Mouse (Mus musculus): Measurements from ENCODE around the gene Map2k1.
"Not testable (repeated sequence)": the region's sequence is repeated elsewhere in the genome, so short reads cannot be mapped to it uniquely, and the experiment has no call there.

The Map2k1 gene

DNA sequence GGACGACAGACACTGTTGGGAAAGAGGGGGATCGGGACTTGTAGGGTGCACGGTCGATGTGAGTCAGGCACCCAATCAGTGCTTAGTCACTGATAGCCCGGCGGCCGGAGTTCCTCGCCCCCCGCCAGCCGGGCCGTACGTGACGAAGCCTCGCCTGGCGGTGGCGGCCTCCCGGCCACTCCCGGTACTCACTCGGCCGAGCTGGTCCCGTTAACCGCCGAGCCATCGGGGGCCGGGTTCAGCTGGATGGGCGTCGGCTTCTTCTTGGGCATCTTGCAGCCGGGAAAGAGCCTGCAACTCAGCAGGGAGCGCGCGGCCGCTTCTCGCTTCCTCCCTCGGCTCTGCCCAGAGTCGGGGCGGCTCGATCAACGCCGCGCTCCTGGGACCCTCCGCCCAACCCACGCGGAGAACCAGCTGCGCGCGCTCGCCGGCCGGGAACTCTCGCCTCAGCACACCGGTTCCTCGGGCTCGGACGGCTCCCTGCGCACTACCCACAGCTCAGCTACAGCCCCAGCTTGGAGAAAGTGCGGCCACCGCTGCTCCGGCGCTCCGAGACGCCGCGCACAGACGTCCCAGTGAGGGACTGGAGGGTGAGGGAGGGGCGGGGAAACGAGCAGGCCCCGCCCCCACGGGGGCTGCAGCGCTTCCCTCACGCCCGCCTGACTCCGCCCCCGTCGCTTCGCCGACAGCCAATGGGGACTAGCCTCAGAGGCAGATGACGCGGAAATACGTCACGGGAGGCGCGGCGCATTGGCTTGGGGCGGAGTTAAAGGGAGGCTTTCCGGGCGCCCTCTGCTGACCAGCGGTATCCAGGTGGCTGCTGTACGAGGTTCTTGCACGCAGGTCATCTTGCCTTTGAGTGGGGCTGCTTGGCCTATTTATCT lies at the start of gene Map2k1:
Map2k1 (minus strand) TSS at position 611 of the 884 bp plus-strand sequence.
- in situ Hi-C loops (cut with MboI, MseI): no loop called here

- in situ Hi-C loops (cut with MboI, MseI): not testable (repeated sequence)
These were observed 49.7 kb upstream of the Map2k1 start for GRCm38 (mm10) chr9:64303086-64303485.

DNA sequence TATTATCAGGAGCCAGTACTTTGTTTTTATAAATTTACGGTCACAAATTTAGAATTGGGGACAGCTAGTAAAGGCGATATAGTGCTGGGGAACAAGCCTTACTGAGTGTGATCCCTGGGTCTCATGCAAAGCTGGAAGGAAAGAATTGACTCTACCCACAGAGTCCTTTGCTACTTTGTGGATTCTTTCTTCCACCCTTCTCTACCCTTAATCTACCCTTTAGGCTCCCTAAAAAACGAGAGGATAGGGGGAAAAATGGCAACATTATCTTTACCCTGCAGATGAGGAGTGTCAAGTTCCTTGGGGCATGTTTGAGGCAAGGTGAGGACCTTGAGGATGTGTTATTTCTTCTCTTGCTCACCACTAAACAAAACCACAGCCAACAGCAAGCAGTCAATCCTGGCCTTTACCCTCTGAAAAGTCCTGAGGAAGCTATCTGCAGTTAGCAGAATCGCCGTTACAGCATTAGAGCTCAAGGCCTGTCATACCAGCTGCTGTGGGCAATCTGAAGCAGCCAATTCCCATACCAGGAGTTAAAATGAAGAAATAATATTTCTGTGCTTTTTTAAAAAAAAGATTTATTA lies 29.1 kb upstream of the Map2k1 start:
- in situ Hi-C loops (cut with MboI, MseI): no loop called here

DNA sequence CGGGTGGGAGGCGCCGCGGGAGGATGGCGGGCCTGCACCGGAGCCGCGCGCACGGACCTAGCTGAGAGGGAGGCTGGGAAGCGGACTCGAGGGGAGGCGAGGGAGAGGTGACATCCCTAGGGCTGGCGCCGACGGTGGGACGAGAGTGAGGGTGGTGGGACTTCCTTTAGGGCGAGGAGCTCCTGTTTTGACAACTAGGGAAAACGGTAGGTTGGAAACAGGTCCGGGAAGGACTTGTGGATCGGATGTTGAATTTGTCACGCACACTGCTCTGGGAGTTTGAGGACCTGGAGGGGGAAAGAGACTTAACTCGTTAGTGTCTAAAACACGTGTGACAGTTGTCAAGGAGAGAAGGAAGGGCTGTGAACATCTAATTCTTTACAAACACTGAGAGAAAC lies 28.3 kb upstream of the Map2k1 start:
- in situ Hi-C loops (cut with MboI, MseI): no loop called here

DNA sequence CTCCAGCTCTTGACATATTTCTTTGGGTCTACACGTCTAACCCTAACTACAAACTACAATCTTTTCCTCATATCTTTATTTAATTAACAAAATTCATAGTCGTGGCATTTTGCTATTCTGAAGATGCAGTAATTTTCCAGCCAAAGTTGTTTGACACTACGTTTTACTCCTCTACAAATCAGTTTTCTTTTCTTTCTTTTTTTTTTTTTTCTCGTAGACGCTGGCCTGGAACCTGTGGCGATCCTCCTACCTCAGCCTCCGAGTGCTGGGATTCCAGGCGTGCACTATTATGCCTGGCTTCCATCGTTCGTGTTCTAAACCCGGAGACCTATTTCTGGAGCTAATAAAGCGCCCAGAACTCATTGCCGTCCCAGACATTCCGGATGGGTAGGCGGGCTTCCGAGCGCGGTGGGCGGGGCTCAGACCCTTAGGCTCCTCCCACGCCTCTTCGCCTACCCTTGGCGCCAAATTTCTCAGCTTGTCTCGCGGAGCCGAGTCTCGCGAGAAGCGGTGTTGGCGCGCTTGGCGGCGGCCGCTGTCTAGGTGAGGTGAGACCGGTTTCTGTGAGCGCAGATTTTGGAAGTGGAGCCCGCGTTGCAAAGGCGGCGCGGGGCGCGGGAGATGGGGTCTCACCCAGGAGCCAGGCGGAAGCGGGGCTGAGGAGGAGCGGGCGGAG lies 27.8 kb upstream of the Map2k1 start, which contains the start of gene Tipin:
Tipin (plus strand) TSS at position 477 of the 676 bp plus-strand sequence.
- in situ Hi-C loops (cut with MboI, MseI): no loop called here

DNA sequence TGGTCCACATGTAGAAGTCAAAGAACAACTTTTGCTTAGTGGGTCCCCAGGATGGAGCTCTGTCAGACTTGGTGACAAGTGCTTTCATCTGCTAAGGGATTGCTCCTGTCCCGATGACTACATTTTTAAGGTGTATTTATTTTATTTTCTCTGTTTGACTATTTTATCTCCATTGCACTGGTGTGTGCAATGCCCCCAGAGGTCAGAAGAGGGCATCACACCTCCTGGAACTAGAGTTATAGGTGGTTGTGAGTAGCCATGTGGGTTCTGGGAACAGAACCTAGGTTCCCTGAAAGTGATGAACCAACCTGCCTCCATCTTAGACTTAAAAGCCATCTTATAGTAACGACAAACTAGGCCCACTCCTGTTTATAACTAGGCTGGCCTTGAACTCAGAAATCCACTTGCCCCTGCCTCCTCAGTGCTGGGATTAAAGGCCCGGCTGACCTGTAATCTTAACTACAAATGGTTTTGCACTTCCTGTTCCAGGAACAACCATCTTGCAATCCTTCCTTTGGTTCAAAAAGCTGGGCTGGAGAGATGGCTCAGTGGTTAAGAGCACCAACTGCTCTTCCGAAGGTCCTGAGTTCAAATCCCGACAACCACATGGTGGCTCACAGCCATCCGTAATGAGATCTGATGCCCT lies 25.4 kb upstream of the Map2k1 start:
- in situ Hi-C loops (cut with MboI, MseI): loop anchor here (10.0 kb wide), 1 partner anchor 94 kb away; no protein-coding TSS in a partner anchor

- in situ Hi-C loops (cut with MboI, MseI): loop anchor here (10.0 kb wide), 1 partner anchor 93 kb away; no protein-coding TSS in a partner anchor
These were observed 24.3 kb upstream of the Map2k1 start for GRCm38 (mm10) chr9:64277706-64278105.

DNA sequence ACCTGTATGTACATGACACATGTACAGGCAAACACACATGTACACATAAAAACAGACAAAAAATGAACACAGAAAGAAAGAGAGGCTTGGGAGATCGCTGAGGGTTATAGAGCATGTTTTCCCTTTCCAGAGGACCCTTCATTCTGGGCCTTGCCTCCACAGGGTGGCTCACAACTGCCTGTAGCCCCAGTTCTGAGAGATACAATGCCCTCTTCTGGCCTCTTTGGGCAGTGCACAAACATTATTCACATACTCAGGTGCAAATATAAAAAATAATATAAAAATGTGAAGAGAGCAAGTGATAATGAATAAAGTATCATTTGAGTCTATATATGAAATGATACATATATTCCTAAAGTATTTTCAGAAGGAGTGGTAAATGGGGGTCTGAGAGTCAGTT lies 21.5 kb upstream of the Map2k1 start:
- in situ Hi-C loops (cut with MboI, MseI): loop anchor here (10.0 kb wide), 1 partner anchor 90 kb away; no protein-coding TSS in a partner anchor

DNA sequence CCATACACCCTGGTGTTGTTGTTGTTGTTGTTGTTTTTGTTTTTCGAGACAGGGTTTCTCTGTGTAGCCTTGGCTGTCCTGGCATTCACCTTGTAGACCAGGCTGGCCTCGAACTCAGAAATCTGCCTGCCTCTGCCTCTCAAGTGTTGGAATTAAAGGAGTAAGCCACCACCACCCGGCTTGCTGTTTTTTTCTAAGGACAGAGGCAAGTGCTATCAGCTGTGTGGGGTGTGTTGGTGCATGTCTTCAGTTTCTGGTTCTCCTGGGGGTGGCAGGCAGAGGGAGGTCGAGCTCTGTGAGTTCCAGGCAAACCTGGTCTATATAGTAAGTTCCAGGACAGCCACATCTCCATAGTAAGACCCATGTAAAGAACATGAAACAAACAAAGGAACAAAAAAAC lies 20.9 kb upstream of the Map2k1 start:
- in situ Hi-C loops (cut with MboI, MseI): loop anchor here (10.0 kb wide), 1 partner anchor 89 kb away; no protein-coding TSS in a partner anchor

GRCm38 (mm10) chr9:64273757-64274156 lies 20.3 kb upstream of the Map2k1 start:
- in situ Hi-C loops (cut with MboI, MseI): loop anchor here (10.0 kb wide), 1 partner anchor 89 kb away; no protein-coding TSS in a partner anchor

DNA sequence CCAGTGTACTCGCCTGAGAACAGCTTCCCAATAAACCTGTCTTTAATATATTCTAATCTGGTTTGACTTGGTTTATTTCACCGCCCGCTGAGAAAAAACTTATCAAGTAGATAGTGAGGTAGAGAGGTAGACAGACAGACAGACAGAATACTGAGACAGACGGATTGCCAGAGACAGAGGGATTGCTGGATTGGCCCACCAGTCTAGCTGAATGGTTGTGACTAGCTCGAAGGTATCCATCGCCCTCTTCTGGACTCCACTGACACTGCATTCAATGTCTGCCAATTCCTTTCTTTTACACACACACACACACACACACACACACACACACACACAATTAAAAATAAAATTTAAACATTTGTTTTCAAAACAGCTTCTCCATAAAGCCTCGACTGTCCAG lies 19.2 kb upstream of the Map2k1 start:
- in situ Hi-C loops (cut with MboI, MseI): loop anchor here (10.0 kb wide), 1 partner anchor 88 kb away; no protein-coding TSS in a partner anchor

DNA sequence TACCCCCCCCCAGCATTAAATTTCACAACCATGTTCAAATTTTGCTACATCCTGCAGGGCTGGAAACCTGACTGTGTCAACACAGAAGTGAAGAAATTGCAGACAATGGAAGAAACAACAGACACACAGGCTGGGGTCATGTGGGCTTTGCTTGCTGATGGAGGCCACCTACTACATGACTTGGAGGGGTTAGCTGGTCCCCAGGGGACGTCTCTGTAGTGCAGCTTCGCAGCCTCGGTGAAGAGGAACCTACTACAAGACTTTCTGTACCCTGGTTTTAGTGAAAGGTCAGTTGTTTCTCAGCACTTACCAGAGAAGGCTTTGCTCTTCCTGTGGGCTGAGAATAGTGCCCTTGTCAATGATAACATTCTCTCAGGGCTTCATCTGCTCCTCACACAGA lies 17.8 kb upstream of the Map2k1 start:
- in situ Hi-C loops (cut with MboI, MseI): loop anchor here (10.0 kb wide), 1 partner anchor 86 kb away; no protein-coding TSS in a partner anchor

GRCm38 (mm10) chr9:64268836-64269235 lies 15.4 kb upstream of the Map2k1 start:
- in situ Hi-C loops (cut with MboI, MseI): not testable (repeated sequence)

GRCm38 (mm10) chr9:64268196-64268595 lies 14.8 kb upstream of the Map2k1 start:
- in situ Hi-C loops (cut with MboI, MseI): no loop called here

- in situ Hi-C loops (cut with MboI, MseI): no loop called here
These were observed 13.8 kb upstream of the Map2k1 start for GRCm38 (mm10) chr9:64267231-64267630.

DNA sequence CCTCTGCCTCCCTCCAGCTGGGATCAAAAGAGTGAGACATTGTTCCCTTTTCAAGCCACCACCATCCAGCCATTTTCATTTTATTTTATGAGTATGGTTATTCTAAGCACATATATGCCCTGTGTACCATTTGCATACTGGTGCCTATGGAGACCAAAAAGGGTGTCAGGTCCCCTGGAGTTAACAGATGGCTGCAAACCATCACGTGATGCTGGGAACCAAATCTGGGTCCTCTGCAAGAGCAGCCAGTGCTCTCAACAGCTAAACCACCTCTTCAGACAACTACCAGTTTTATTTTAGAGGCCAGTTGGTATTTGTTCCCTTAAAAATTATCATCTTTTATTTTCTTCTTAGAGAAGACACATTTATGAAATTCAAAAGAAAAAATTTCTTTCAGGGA lies 11.4 kb upstream of the Map2k1 start:
- in situ Hi-C loops (cut with MboI, MseI): no loop called here

GRCm38 (mm10) chr9:64261023-64261422 lies 7.6 kb upstream of the Map2k1 start:
- in situ Hi-C loops (cut with MboI, MseI): no loop called here

DNA sequence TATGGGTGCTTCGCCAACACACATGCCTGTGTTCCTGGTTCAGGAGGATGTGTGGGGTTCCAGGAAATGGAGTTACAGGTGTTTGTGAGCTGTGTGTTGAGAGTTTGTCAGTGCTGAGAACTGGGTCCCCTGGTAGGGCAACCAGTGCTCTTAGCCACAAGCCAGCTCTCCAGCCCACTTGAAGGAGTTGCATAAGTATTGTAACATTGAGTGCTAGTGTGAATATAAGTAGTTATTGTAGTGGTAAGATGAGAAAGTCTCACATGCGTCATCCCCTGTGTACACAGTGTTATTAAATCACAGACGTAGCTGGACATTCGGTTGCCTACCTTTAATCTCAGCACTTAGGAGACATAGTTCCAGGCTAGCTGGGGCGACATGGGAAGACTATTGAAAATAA lies 6.5 kb upstream of the Map2k1 start:
- in situ Hi-C loops (cut with MboI, MseI): no loop called here

- in situ Hi-C loops (cut with MboI, MseI): no loop called here
These were observed 2.8 kb upstream of the Map2k1 start for GRCm38 (mm10) chr9:64256204-64256603.

DNA sequence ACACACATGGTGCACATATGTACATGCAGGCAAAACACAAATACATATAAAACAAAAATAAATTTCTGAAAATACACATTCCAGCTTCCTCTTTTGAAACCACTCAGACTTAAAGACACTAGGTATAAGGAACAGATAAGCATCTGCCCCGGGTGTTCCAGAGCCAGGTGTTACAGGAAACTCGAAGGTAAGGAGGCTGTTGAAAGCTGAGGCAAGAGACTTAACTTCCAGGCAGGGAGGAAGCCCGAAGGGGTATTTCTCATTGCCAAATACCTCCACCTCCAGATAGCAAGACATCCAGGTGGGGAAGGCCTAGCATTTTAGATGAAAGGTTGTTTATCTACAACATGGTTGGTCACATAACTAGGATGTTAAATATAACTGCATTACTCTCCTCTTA lies 2.0 kb upstream of the Map2k1 start:
- in situ Hi-C loops (cut with MboI, MseI): no loop called here

DNA sequence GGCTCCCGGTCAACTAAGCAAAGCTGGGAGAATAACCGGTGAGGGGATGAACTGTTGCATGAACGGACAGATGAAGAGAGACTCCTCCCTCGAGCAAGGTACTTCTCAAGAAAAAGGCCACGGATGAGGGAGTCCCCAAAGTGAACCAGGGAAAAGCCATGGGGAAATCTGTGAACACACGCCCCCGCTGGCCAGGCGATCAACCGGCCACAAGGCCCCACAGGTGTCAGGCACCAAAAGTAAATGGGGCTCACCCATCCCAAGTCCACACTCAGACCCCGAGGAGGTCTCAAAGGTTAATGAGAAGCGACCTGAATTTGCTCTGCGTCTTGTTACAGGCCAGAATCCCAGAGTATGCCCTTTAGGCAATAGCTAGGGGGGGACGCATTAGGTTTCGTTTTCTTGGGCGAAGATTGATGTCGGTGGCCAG lies 825 bp downstream of the Map2k1 start:
- in situ Hi-C loops (cut with MboI, MseI): no loop called here
